Mouse (Mus musculus): ENCODE data around the gene Gm3327.
"Not testable (repeated sequence)": the region's sequence is repeated elsewhere in the genome, so short reads cannot be mapped to it uniquely, and the experiment has no call there.

The Gm3327 gene

GRCm38 (mm10) chr14:44123551-44123950, at the start of gene Gm3327:
Gm3327 (plus strand) TSS chr14:44123851.
- not testable (repeated sequence) for DNase-seq (ENCODE audit: low spot score)

GRCm38 (mm10) chr14:44077785-44078341, 45.8 kb upstream of the Gm3327 start:
- DNase-seq (ENCODE audit: low spot score), result not testable (repeated sequence)

- not testable (repeated sequence) for DNase-seq (ENCODE audit: low spot score)
Observed at GRCm38 (mm10) chr14:44086588-44086987, 37.1 kb upstream of the Gm3327 start.

- not testable (repeated sequence) for DNase-seq (ENCODE audit: low spot score)
Observed at GRCm38 (mm10) chr14:44087535-44087934, 36.1 kb upstream of the Gm3327 start.

- not testable (repeated sequence) for DNase-seq (ENCODE audit: low spot score)
Observed at GRCm38 (mm10) chr14:44091524-44091923, 32.1 kb upstream of the Gm3327 start.

GRCm38 (mm10) chr14:44094445-44094844, 29.2 kb upstream of the Gm3327 start:
- not testable (repeated sequence) for DNase-seq (ENCODE audit: low spot score)

GRCm38 (mm10) chr14:44100030-44100429, 23.6 kb upstream of the Gm3327 start:
- not testable (repeated sequence) for DNase-seq (ENCODE audit: low spot score)

GRCm38 (mm10) chr14:44102354-44102753, 21.3 kb upstream of the Gm3327 start, which contains the start of gene Ear2:
Ear2 (plus strand) TSS chr14:44102654.
- DNase-seq (ENCODE audit: low spot score), result not testable (repeated sequence)

- DNase-seq (ENCODE audit: low spot score), result no peak
Observed at GRCm38 (mm10) chr14:44110981-44111380, 12.7 kb upstream of the Gm3327 start.
